Mouse (Mus musculus) myocyte (in vitro differentiated cells): ENCODE results near the gene Cbs.

Experiments
- MAX ChIP-seq: IDR thresholded peaks from one replicate; pipeline ENCODE4 v1.6.1; 2011; ENCODE audit warnings: low read depth, mild to moderate bottlenecking, control low read depth
- MYOD1 ChIP-seq, 3 experiments: IDR thresholded peaks; one replicate each; pipeline ENCODE4 v1.6.1; 2011; ENCODE audit warnings: control low read depth in 2 of 3, low read depth in 2 of 3, mild to moderate bottlenecking in 2 of 3, moderate library complexity in 1 of 3; ENCODE audit not compliant: insufficient read length in 2 of 3, control insufficient read depth in 1 of 3
- POLR2A ChIP-seq: IDR thresholded peaks from one replicate; pipeline ENCODE4 v1.6.1; 2011; ENCODE audit warnings: low read depth, mild to moderate bottlenecking, control low read depth, moderate library complexity; ENCODE audit not compliant: insufficient read length
- TCF12 ChIP-seq: IDR thresholded peaks from one replicate; pipeline ENCODE4 v1.6.1; 2011; ENCODE audit warnings: mild to moderate bottlenecking, control low read depth; ENCODE audit not compliant: poor library complexity, insufficient read depth, severe bottlenecking
- USF1 ChIP-seq: IDR thresholded peaks from one replicate; pipeline ENCODE4 v1.6.1; 2011; ENCODE audit warnings: low read depth, mild to moderate bottlenecking, control low read depth, moderate library complexity

GRCm38 (mm10) chr17:31674426-31674825 lies 37.4 kb upstream of the Cbs start:
- no peak for TF ChIP-seq TCF12
- TF ChIP-seq POLR2A = no peak
- TF ChIP-seq MYOD1 (IDR thresholded peaks at IDR 0.05; ENCODE audit: control insufficient read depth in 1 of 3, insufficient read length in 2 of 3, low read depth in 2 of 3) = no peak
- no peak for TF ChIP-seq USF1
- no peak for TF ChIP-seq MAX
